Mouse (Mus musculus): ENCODE measurements around the gene Iqschfp. TPM values are rescaled to one million over a fixed set of nuclear protein-coding genes. Genes with fewer than 3 reads are reported as not detected.

Gene Iqschfp
- polyA plus RNA-seq, 1 experiment, result not detected

GRCm38 (mm10) chr3:68582103-68582740 is 690.2 kb downstream of the Iqschfp start:
- peaks cover 52% of the 10 kb centered on the region for H3K79me2 ChIP-seq (ENCODE audit: control insufficient read depth, insufficient read depth)
- H3K27me3 ChIP-seq (ENCODE audit: control insufficient read depth, insufficient read depth, insufficient read length), result no peaks in the 10 kb centered on the region
- no peak overlapping the region for H3ac ChIP-seq (ENCODE audit: control insufficient read depth, insufficient read length, low read depth)
- H3K36me3 ChIP-seq (ENCODE audit: control insufficient read depth, insufficient read depth), result no peaks in the 10 kb centered on the region
- TF ChIP-seq CEBPB (IDR thresholded peaks at IDR 0.05; ENCODE audit: low read depth), result no peak
- no peak for TF ChIP-seq MYOD1 (IDR thresholded peaks at IDR 0.05; ENCODE audit: control insufficient read depth, insufficient read length, low read depth)
- TF ChIP-seq MYOG (IDR thresholded peaks at IDR 0.05; ENCODE audit: control insufficient read depth, extremely low read depth, insufficient read length), result no peak
- TF ChIP-seq MAX (IDR thresholded peaks at IDR 0.05), result no peak
- TF ChIP-seq FOSL1 (IDR thresholded peaks at IDR 0.05; ENCODE audit: insufficient read depth, low read length, poor library complexity, severe bottlenecking), result no peak
- TF ChIP-seq CTCF (IDR thresholded peaks at IDR 0.05; ENCODE audit: control insufficient read depth, insufficient read depth, insufficient read length), result no peak
- TF ChIP-seq USF1 (IDR thresholded peaks at IDR 0.05; ENCODE audit: low read depth), result no peak
- H3K4me3 ChIP-seq (ENCODE audit: insufficient read depth, poor library complexity, severe bottlenecking), result no peak overlapping the region
- peaks cover 11% of the 10 kb centered on the region for H3K79me3 ChIP-seq (ENCODE audit: low read depth)

DNA sequence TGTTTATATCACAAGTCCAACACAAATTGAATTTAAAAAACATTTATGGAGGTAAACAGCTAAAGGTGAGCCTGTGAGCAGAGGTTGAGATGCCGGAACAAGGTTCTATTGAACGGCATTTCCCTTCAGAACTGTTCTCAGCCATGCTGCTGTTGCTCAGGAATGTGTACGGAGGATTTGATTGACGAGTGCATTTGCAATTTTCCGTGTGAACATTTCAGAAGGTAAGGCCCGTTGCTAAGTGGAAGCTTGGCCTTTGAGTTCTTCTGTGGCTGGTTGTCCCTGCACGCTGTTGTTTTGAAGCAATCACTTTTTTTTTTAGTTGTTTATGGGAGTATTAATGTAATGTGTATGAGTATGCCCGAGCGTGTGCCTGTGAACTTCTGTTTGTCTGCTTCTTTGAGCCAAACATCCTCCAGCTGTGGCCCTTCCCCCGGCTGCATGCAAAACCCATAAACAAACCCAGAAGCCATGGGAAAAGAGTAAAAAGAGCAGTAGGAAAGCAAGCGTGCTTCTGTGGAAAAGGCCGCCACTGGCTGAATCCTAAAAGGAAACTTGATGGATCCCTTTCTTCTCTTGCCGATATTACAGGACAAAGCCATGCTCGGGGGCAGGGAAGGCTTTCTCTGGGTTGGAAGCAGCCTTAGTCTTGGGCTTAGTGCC is 691.1 kb downstream of the Iqschfp start:
- peaks cover 62% of the 10 kb centered on the region for H3K79me2 ChIP-seq (ENCODE audit: control insufficient read depth, insufficient read depth)
- peaks cover 11% of the 10 kb centered on the region for H3K79me3 ChIP-seq (ENCODE audit: low read depth)
- H3K36me3 ChIP-seq (ENCODE audit: control insufficient read depth, insufficient read depth), result no peaks in the 10 kb centered on the region
- no peak overlapping the region for H3K4me3 ChIP-seq (ENCODE audit: insufficient read depth, poor library complexity, severe bottlenecking)
- H3ac ChIP-seq (ENCODE audit: control insufficient read depth, insufficient read length, low read depth), result no peak overlapping the region
- TF ChIP-seq CTCF (IDR thresholded peaks at IDR 0.05; ENCODE audit: control insufficient read depth, insufficient read depth, insufficient read length), result no peak
- no peak for TF ChIP-seq USF1 (IDR thresholded peaks at IDR 0.05; ENCODE audit: low read depth)
- no peak for TF ChIP-seq FOSL1 (IDR thresholded peaks at IDR 0.05; ENCODE audit: insufficient read depth, low read length, poor library complexity, severe bottlenecking)
- TF ChIP-seq MYOD1 (IDR thresholded peaks at IDR 0.05; ENCODE audit: control insufficient read depth, insufficient read length, low read depth), result no peak
- no peak for TF ChIP-seq CEBPB (IDR thresholded peaks at IDR 0.05; ENCODE audit: low read depth)
- no peak for TF ChIP-seq MYOG (IDR thresholded peaks at IDR 0.05; ENCODE audit: control insufficient read depth, extremely low read depth, insufficient read length)
- no peak for TF ChIP-seq MAX (IDR thresholded peaks at IDR 0.05)
- no peaks in the 10 kb centered on the region for H3K27me3 ChIP-seq (ENCODE audit: control insufficient read depth, insufficient read depth, insufficient read length)

DNA sequence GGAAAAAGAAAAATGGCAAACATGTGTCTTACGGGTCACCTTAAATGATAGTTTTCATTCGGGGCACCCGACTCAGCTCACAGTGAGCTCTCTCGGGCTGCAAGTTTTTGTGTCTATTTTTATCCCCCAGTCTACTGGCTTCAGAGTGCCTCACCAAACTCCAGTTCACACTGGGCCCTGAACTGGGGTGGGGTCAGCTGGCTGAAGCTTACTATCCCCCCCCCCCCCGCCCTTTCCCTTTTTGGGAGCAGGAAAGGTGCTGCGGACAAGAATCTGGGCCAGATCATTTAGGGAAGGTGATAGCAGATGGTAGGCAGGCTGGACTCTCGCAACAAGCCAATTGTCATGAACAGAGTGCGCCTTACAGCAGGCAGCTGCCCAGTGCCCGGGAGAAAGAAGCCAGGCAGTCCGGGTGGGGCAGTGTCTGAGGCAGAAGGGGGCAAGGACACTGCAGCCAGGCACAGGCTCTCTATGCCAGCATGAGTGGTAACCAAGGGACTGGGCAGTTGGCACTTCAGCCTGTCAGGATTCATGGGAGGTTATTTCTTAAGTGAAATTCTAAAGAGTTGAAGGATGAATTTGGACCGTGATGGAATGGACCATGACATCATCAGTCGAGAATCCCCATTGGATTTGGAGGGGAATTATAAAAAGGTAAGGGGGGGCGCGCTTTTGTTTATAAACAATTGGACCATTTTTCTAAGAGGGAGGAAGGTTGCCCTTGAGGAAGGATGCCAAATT is 691.9 kb downstream of the Iqschfp start:
- Histone ChIP-seq H3K4me3 (ENCODE audit: insufficient read depth, poor library complexity, severe bottlenecking) (no peak overlapping the region), H3K36me3 (ENCODE audit: control insufficient read depth, insufficient read depth) (no peaks in the 10 kb centered on the region), H3K27me3 (ENCODE audit: control insufficient read depth, insufficient read depth, insufficient read length) (no peaks in the 10 kb centered on the region), H3K79me2 (ENCODE audit: control insufficient read depth, insufficient read depth) (peaks cover 65% of the 10 kb centered on the region), H3K79me3 (ENCODE audit: low read depth) (peaks cover 11% of the 10 kb centered on the region), H3ac (ENCODE audit: control insufficient read depth, insufficient read length, low read depth) (no peak overlapping the region)
- TF ChIP-seq MYOD1 (IDR thresholded peaks at IDR 0.05; ENCODE audit: control insufficient read depth, insufficient read length, low read depth), result no peak
- TF ChIP-seq CEBPB (IDR thresholded peaks at IDR 0.05; ENCODE audit: low read depth), result no peak
- no peak for TF ChIP-seq MAX (IDR thresholded peaks at IDR 0.05)
- TF ChIP-seq USF1 (IDR thresholded peaks at IDR 0.05; ENCODE audit: low read depth), result no peak
- no peak for TF ChIP-seq MYOG (IDR thresholded peaks at IDR 0.05; ENCODE audit: control insufficient read depth, extremely low read depth, insufficient read length)
- no peak for TF ChIP-seq FOSL1 (IDR thresholded peaks at IDR 0.05; ENCODE audit: insufficient read depth, low read length, poor library complexity, severe bottlenecking)
- no peak for TF ChIP-seq CTCF (IDR thresholded peaks at IDR 0.05; ENCODE audit: control insufficient read depth, insufficient read depth, insufficient read length)

- no peaks in the 10 kb centered on the region for H3K36me3 ChIP-seq (ENCODE audit: control insufficient read depth, insufficient read depth)
- no peak for TF ChIP-seq MYOD1 (IDR thresholded peaks at IDR 0.05; ENCODE audit: control insufficient read depth, insufficient read length, low read depth)
- no peak for TF ChIP-seq CTCF (IDR thresholded peaks at IDR 0.05; ENCODE audit: control insufficient read depth, insufficient read depth, insufficient read length)
- no peak for TF ChIP-seq CEBPB (IDR thresholded peaks at IDR 0.05; ENCODE audit: low read depth)
- TF ChIP-seq MAX (IDR thresholded peaks at IDR 0.05), result no peak
- no peak for TF ChIP-seq USF1 (IDR thresholded peaks at IDR 0.05; ENCODE audit: low read depth)
- TF ChIP-seq MYOG (IDR thresholded peaks at IDR 0.05; ENCODE audit: control insufficient read depth, extremely low read depth, insufficient read length), result no peak
- TF ChIP-seq FOSL1 (IDR thresholded peaks at IDR 0.05; ENCODE audit: insufficient read depth, low read length, poor library complexity, severe bottlenecking), result no peak
- no peak overlapping the region for H3K4me3 ChIP-seq (ENCODE audit: insufficient read depth, poor library complexity, severe bottlenecking)
- no peak overlapping the region for H3ac ChIP-seq (ENCODE audit: control insufficient read depth, insufficient read length, low read depth)
- peaks cover 8% of the 10 kb centered on the region for H3K79me3 ChIP-seq (ENCODE audit: low read depth)
- H3K79me2 ChIP-seq (ENCODE audit: control insufficient read depth, insufficient read depth), result peaks cover 67% of the 10 kb centered on the region
- no peaks in the 10 kb centered on the region for H3K27me3 ChIP-seq (ENCODE audit: control insufficient read depth, insufficient read depth, insufficient read length)
Measured at GRCm38 (mm10) chr3:68585213-68585612, 693.2 kb downstream of the Iqschfp start.

- H3ac ChIP-seq (ENCODE audit: control insufficient read depth, insufficient read length, low read depth), result no peak overlapping the region
- no peak overlapping the region for H3K4me3 ChIP-seq (ENCODE audit: insufficient read depth, poor library complexity, severe bottlenecking)
- no peaks in the 10 kb centered on the region for H3K36me3 ChIP-seq (ENCODE audit: control insufficient read depth, insufficient read depth)
- no peaks in the 10 kb centered on the region for H3K27me3 ChIP-seq (ENCODE audit: control insufficient read depth, insufficient read depth, insufficient read length)
- H3K79me3 ChIP-seq (ENCODE audit: low read depth), result peaks cover 3% of the 10 kb centered on the region
- no peak for TF ChIP-seq MYOG (IDR thresholded peaks at IDR 0.05; ENCODE audit: control insufficient read depth, extremely low read depth, insufficient read length)
- TF ChIP-seq MAX (IDR thresholded peaks at IDR 0.05), result peak; percentile 44
- TF ChIP-seq CTCF (IDR thresholded peaks at IDR 0.05; ENCODE audit: control insufficient read depth, insufficient read depth, insufficient read length), result no peak
- TF ChIP-seq FOSL1 (IDR thresholded peaks at IDR 0.05; ENCODE audit: insufficient read depth, low read length, poor library complexity, severe bottlenecking), result no peak
- peak; percentile 79 for TF ChIP-seq USF1 (IDR thresholded peaks at IDR 0.05; ENCODE audit: low read depth)
- peaks cover 66% of the 10 kb centered on the region for H3K79me2 ChIP-seq (ENCODE audit: control insufficient read depth, insufficient read depth)
Measured at GRCm38 (mm10) chr3:68586646-68587064, 694.6 kb downstream of the Iqschfp start.

Measured in C2C12 (cell line).